Mouse (Mus musculus) erythroid progenitor cell, adult 5-6 weeks (primary cell): ENCODE results near the gene Cfap300. TPM values are rescaled to one million over a fixed set of nuclear protein-coding genes. Genes with fewer than 3 reads are reported as not detected.

ENCODE experiments used
- ATAC-seq: replicated peaks from 2 replicates; pipeline ENCODE4 v1.8.0; 2016; ENCODE audit warnings: moderate number of reproducible peaks, mild to moderate bottlenecking, moderate TSS enrichment, inconsistent platforms; ENCODE audit not compliant: poor library complexity, low FRiP score, severe bottlenecking
- total RNA-seq, 2 experiments: library from RNA; stranded (forward) in 1 of 2; stranded (reverse) in 1 of 2; fragments of 150-400 nt in 1 of 2; fragments of 186-747, 209-891 nt in 1 of 2; gene quantifications; 2 replicates each; pipeline versions ENCODE4 v1.2.3 to v1.2.4; 2015 to 2017; ENCODE audit warnings: low replicate concordance in 2 of 2

Cfap300 gene
- total RNA-seq (2015; ENCODE audit: low replicate concordance) (not detected in 2 replicates), total RNA-seq (2017; ENCODE audit: low replicate concordance) (not detected in 2 replicates)

GRCm38 (mm10) chr9:8042338-8043043, at the start of gene Cfap300:
TSS of gene Cfap300 (minus strand) at chr9:8042823.
- ATAC-seq: peak; percentile 79

GRCm38 (mm10) chr9:8078882-8079281, 36.3 kb upstream of the Cfap300 start:
- no peak for ATAC-seq

GRCm38 (mm10) chr9:8074345-8074744, 31.7 kb upstream of the Cfap300 start:
- no peak for ATAC-seq

GRCm38 (mm10) chr9:8073203-8073755, 30.7 kb upstream of the Cfap300 start:
- no peak for ATAC-seq

- no peak for ATAC-seq
Measured at GRCm38 (mm10) chr9:8059636-8060035, 17.0 kb upstream of the Cfap300 start.

GRCm38 (mm10) chr9:8054831-8055230, 12.2 kb upstream of the Cfap300 start:
- no peak for ATAC-seq

GRCm38 (mm10) chr9:8043044-8043387, 393 bp upstream of the Cfap300 start:
- ATAC-seq: no peak

GRCm38 (mm10) chr9:8035546-8035945, 7.1 kb downstream of the Cfap300 start:
- no peak for ATAC-seq

- ATAC-seq: no peak
Measured at GRCm38 (mm10) chr9:8035091-8035490, 7.5 kb downstream of the Cfap300 start.

GRCm38 (mm10) chr9:8034143-8034542, 8.5 kb downstream of the Cfap300 start:
- ATAC-seq: no peak

- ATAC-seq: no peak
Measured at GRCm38 (mm10) chr9:8032847-8033246, 9.8 kb downstream of the Cfap300 start.

- no peak for ATAC-seq
Measured at GRCm38 (mm10) chr9:8018609-8019008, 24.0 kb downstream of the Cfap300 start.

GRCm38 (mm10) chr9:8017253-8017913, 25.2 kb downstream of the Cfap300 start:
- ATAC-seq: no peak

GRCm38 (mm10) chr9:8004370-8004991, 38.1 kb downstream of the Cfap300 start, which contains the start of gene Yap1:
TSS of gene Yap1 (minus strand) at chr9:8004596.
- no peak for ATAC-seq

- no peak for ATAC-seq
Measured at GRCm38 (mm10) chr9:8003301-8004271, 39.0 kb downstream of the Cfap300 start.

GRCm38 (mm10) chr9:8002806-8003205, 39.8 kb downstream of the Cfap300 start:
- ATAC-seq: no peak

- ATAC-seq: no peak
Measured at GRCm38 (mm10) chr9:8001352-8001751, 41.3 kb downstream of the Cfap300 start.

GRCm38 (mm10) chr9:7994275-7994674, 48.3 kb downstream of the Cfap300 start:
- no peak for ATAC-seq

GRCm38 (mm10) chr9:7992651-7993050, 50.0 kb downstream of the Cfap300 start:
- no peak for ATAC-seq
